Mouse (Mus musculus) limb, embryonic 12.5 days (tissue): ENCODE results near the gene Hist3h2a. TPM values are rescaled to one million over a fixed set of nuclear protein-coding genes. Genes with fewer than 3 reads are reported as not detected.

Experiments
- ATAC-seq: fragments of 200-750 bp; cut with Nextera tagmentation; 2 replicates; pipeline ENCODE4 v1.8.0; 2017; ENCODE audit warnings: low read depth, moderate TSS enrichment; ENCODE audit not compliant: insufficient number of reproducible peaks, insufficient read depth, low FRiP score, low TSS enrichment
- H3K27ac ChIP-seq: fragments of 300-500 bp; sonication (generic); 2 replicates; pipeline ENCODE4 v1.5.1; 2016; ENCODE audit warnings: mild to moderate bottlenecking, moderate library complexity
- H3K27me3 ChIP-seq: fragments of 300-500 bp; sonication (generic); 2 replicates; pipeline ENCODE4 v1.6.1; 2016; ENCODE audit warnings: mild to moderate bottlenecking, moderate library complexity
- H3K36me3 ChIP-seq: fragments of 300-500 bp; sonication (generic); 2 replicates; pipeline ENCODE4 v1.6.1; 2016; ENCODE audit warnings: mild to moderate bottlenecking, moderate library complexity
- H3K4me1 ChIP-seq: fragments of 300-500 bp; sonication (generic); replicated peaks from 2 replicates; pipeline ENCODE4 v1.6.1; 2016
- H3K4me2 ChIP-seq: fragments of 300-500 bp; sonication (generic); 2 replicates; pipeline ENCODE4 v1.6.1; 2016; ENCODE audit warnings: mild to moderate bottlenecking, moderate library complexity
- H3K4me3 ChIP-seq: fragments of 300-500 bp; sonication (generic); replicated peaks from 2 replicates; pipeline ENCODE4 v1.5.1; 2016; ENCODE audit warnings: mild to moderate bottlenecking
- H3K9ac ChIP-seq: fragments of 300-500 bp; sonication (generic); replicated peaks from 2 replicates; pipeline ENCODE4 v1.6.1; 2016; ENCODE audit warnings: mild to moderate bottlenecking, moderate library complexity
- H3K9me3 ChIP-seq: fragments of 300-500 bp; sonication (generic); 2 replicates; pipeline ENCODE4 v1.6.1; 2016; ENCODE audit warnings: mild to moderate bottlenecking, moderate library complexity
- WGBS: fragments of 180-500 bp; shearing (Covaris S2); methylation state at CpG from one replicate; pipeline ENCODE4 v1.1.7; 2016; 5-methylcytosine and 5-hydroxymethylcytosine counted together
- polyA plus RNA-seq: library from polyadenylated mRNA; unstranded; fragments of >200 nt; fragmentation: Nextera tagmentation; extraction: Ambion mirVana; gene quantifications from 2 replicates; pipeline ENCODE4 v1.2.1, GENCODE M21; 2016

Hist3h2a gene
- polyA plus RNA-seq, 1 experiment from 2014 or later, result 27.9 TPM

DNA sequence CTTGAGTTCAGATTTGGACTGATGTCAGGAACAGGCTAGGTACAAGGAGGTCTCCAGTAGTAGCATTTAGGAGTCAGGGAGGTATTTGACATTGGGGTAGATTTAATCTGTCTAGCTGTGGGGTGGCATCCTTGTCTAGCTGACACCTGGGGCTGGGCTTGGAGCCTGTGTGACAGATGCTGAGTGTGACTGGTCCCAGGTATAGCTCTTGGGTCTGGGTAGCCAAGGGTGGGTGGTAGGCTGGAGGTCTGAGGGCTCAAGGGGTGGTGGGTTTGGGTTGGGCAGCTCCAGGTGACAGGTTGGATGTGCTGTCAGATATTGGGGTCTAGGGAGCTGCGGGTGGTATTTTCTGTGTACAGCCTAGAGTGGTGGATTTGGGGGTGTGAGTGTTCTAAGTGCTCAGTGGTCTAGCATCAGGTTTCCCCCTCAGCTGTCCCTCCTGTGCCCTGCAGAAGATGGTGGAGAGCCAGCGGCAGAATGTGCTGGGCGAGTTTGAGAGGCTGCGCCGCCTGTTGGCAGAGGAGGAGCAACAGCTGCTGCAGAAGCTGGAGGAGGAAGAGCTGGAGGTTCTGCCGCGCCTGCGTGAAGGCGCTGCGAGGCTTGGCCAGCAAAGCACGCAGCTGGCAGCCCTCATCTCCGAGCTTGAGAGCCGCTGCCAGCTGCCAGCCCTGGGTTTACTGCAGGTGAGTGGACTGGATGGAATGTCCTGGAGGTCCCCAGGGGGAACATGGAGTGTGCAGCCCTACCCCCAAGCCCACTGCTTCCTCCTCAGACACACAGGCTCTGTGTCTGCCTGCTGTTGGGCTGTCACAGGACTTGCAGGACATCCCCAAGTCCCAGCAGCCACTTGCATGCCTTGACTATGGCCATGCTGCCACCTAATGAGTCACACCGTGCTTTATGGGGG, 27.3 kb downstream of the Hist3h2a start:
- H3K4me3 ChIP-seq, result no peak overlapping the region
- no peak overlapping the region for H3K9ac ChIP-seq
- no peaks in the 10 kb centered on the region for H3K27me3 ChIP-seq
- no peak overlapping the region for H3K4me2 ChIP-seq
- H3K9me3 ChIP-seq, result no peaks in the 10 kb centered on the region
- ATAC-seq, result no peak
- 55% methylated on average over 14 of the region's 14 CpGs for WGBS
- peaks cover 35% of the 10 kb centered on the region for H3K4me1 ChIP-seq
- H3K36me3 ChIP-seq, result peaks cover 47% of the 10 kb centered on the region
- H3K27ac ChIP-seq, result no peak overlapping the region

DNA sequence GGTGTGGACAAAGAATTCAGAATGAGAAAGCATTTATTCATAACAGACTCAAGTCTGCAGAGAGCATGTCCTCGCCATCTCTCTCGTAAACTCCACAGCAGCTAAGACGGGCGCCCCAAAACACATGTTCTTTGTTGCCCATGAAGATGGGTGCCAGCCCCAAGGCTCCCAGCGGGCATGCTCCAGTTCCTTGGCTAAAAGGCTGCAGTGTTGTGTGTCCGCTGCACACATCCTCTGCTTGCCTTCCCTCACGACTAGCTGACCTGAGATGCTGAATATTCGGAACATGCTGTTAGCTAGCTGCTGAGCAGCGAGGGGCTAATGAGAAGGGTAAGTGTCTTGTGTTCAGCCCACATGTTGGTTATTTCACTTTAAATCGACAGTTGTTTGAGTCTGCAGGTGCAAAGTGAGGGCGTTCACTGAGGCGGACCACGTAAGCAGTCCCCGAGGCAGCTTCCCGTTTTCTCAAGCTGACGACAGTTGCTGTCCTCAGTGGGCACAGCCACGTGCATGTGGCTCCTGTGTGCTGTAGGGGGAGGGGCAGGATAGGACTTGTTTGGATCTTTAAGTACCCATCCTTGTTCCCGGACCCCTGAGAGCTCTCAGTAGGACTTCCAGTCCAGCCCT, 28.1 kb downstream of the Hist3h2a start:
- no peak overlapping the region for H3K9ac ChIP-seq
- no peak overlapping the region for H3K4me2 ChIP-seq
- no peak overlapping the region for H3K27ac ChIP-seq
- no peaks in the 10 kb centered on the region for H3K27me3 ChIP-seq
- H3K4me1 ChIP-seq, result peaks cover 31% of the 10 kb centered on the region
- peaks cover 55% of the 10 kb centered on the region for H3K36me3 ChIP-seq
- WGBS, result 91% methylated on average over 18 of the region's 18 CpGs
- no peaks in the 10 kb centered on the region for H3K9me3 ChIP-seq
- no peak for ATAC-seq
- H3K4me3 ChIP-seq, result no peak overlapping the region

DNA sequence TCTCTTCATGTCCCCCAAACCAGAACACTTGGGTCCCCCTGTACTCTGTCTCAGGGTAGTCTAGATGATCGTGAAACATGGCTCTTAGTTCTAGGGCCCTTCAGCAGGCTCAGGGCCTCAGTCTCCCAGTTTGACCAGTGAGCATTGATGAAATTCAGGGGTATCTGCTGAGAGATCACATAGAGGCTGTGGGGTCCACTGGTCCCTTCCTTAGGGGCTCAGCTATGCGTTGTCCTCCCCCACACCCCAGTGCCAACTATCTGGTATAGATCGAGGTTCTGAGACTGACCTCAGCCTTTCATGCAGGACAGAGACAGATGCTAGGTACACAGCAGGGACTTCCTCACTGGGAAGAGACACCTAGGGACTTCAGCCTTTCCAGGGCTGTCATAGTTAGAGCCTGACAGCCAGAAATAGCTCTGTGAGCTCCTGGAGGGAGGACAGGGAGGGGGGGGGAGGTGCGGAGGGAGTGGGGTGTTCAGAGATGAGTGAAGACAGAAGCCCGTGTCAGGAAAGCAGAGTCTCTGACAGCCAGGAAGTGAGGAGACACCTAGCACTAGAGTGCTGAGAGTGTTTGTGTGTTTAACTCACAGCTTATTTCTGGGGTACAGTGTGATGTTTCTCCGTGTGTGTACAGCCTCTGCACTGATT, 29.3 kb downstream of the Hist3h2a start:
- no peak for ATAC-seq
- no peak overlapping the region for H3K27ac ChIP-seq
- no peaks in the 10 kb centered on the region for H3K27me3 ChIP-seq
- H3K4me2 ChIP-seq, result no peak overlapping the region
- no peak overlapping the region for H3K4me3 ChIP-seq
- H3K36me3 ChIP-seq, result peaks cover 68% of the 10 kb centered on the region
- peaks cover 28% of the 10 kb centered on the region for H3K4me1 ChIP-seq
- H3K9ac ChIP-seq, result no peak overlapping the region
- H3K9me3 ChIP-seq, result no peaks in the 10 kb centered on the region
- 90% methylated on average over 6 of the region's 6 CpGs for WGBS

DNA sequence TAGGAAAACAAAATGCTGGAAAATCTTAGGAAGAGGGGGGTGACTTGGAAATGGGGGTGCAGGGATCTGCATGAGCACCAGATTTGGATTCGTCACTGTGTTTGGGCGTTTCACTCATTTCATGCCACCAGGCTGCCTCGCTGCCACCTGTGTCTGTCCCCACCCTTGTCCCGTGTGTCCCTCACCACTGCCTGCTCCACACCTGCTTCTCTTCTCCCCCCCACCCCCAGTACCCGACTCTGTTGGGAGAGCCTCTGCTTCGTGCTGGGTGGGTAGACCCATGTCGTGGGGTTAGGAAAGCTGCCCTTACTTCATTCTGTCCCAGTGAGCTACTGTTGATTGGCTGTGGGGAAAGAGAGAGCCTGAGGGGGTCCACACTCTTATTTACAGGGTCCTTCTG, 30.2 kb downstream of the Hist3h2a start:
- WGBS, result 93% methylated on average over 7 of the region's 7 CpGs
- Histone ChIP-seq H3K9ac (no peak overlapping the region), H3K36me3 (peaks cover 76% of the 10 kb centered on the region), H3K4me1 (peaks cover 20% of the 10 kb centered on the region), H3K9me3 (no peaks in the 10 kb centered on the region), H3K27ac (no peak overlapping the region), H3K27me3 (no peaks in the 10 kb centered on the region), H3K4me2 (no peak overlapping the region), H3K4me3 (no peak overlapping the region)
- no peak for ATAC-seq

DNA sequence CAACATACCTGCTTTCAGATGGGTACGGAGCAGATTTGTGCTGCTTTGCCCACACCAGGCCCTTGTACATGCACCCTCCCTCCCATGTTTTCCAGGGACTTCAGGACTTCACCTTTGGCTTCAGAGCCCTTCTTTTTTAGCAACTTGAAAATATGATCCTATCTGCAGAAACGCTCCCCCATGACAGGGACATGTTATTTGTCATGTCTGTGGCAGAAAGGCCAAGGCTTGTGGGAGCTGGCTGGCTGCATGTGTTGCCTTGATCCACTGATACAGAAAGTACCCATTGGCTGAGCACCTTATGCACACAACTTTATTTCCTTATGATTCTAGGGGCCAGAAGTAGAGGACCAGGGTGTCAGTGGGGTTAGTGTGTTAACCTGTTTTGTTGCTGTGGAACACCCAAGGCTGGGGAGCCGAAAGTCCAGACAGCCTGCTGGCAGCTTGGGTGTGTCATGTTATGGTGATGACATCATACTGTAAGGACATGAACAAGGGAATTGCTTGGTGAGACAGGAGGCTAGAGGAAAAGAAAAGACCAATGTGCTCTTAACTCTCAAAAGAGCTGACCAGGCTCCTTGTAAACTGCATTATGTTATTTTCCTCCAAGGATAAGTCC, 30.9 kb downstream of the Hist3h2a start:
- H3K9ac ChIP-seq, result no peak overlapping the region
- H3K9me3 ChIP-seq, result no peaks in the 10 kb centered on the region
- H3K4me2 ChIP-seq, result no peak overlapping the region
- no peak overlapping the region for H3K27ac ChIP-seq
- H3K4me3 ChIP-seq, result no peak overlapping the region
- H3K36me3 ChIP-seq, result peaks cover 84% of the 10 kb centered on the region
- peaks cover 12% of the 10 kb centered on the region; the same call in 1 of the 2 replicates for H3K4me1 ChIP-seq
- 93% methylated on average over 3 of the region's 3 CpGs for WGBS
- no peaks in the 10 kb centered on the region for H3K27me3 ChIP-seq
- ATAC-seq, result no peak

DNA sequence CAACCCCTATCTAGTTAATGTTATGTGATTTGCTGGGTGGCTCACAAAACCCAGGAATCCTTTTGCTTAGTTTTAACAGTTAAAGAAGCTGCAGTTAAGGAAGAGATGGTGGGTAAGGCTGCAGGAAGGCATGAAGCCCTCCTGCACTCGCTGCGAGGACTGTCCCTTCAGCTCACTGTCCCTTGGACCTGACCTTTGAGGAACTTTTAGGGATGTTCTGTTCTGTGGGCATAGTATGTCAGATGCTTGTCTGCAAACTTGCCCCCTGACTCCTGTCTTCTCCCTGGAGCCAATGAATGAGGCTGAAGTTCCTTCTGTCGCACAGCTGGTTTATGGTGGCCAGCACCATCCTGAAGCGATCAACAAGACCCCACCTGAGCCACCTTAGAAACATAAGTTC, 34.7 kb downstream of the Hist3h2a start:
- 91% methylated on average over 4 of the region's 4 CpGs for WGBS
- Histone ChIP-seq H3K4me3 (no peak overlapping the region), H3K9me3 (no peaks in the 10 kb centered on the region), H3K4me1 (peaks cover 3% of the 10 kb centered on the region; the same call in 1 of the 2 replicates), H3K9ac (no peak overlapping the region), H3K27me3 (peaks cover 21% of the 10 kb centered on the region), H3K36me3 (peaks cover 71% of the 10 kb centered on the region), H3K4me2 (no peak overlapping the region), H3K27ac (no peak overlapping the region)
- ATAC-seq, result no peak

DNA sequence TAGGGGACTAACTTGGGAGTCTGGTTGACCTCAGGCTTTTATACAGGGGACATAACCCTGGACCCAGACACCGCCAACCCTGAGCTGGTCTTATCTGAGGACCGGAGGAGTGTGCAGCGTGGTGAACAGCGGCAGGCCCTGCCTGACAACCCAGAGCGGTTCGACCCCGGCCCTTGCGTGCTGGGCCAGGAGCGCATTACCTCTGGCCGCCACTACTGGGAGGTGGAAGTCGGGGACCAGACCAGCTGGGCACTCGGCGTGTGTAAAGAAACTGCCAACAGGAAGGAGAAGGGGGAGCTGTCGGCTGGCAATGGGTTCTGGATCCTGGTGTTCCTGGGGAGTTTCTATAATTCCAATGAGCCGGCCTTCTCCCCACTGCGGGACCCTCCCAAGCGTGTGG, 35.7 kb downstream of the Hist3h2a start:
- Histone ChIP-seq H3K36me3 (peaks cover 61% of the 10 kb centered on the region), H3K4me2 (no peak overlapping the region), H3K9me3 (no peaks in the 10 kb centered on the region), H3K27ac (no peak overlapping the region), H3K4me1 (peaks cover 11% of the 10 kb centered on the region), H3K27me3 (peaks cover 31% of the 10 kb centered on the region), H3K9ac (no peak overlapping the region), H3K4me3 (no peak overlapping the region)
- WGBS, result 85% methylated on average over 17 of the region's 17 CpGs
- ATAC-seq, result no peak

DNA sequence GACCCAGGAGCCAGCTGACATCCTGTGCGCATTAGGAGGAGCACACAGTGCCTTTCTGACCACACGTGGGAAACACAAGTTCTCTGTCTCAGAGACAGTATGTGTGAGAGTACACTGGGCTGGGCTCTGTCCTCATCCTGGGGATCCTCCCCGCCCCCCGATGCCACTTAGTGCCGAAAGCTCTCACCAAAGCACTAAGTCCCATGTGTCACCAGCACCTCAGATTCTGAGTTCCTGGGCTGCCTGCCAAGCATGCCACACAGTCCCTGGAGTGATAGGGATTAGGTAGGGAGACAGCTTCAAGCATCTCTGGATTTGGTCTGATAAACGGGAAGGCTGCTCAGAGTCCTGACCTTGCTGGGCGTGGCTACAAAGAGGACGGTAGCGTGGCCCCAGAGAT, 36.3 kb downstream of the Hist3h2a start:
- Histone ChIP-seq H3K36me3 (peaks cover 55% of the 10 kb centered on the region), H3K9ac (no peak overlapping the region), H3K9me3 (no peaks in the 10 kb centered on the region), H3K27ac (no peak overlapping the region), H3K4me3 (no peak overlapping the region), H3K4me1 (peaks cover 11% of the 10 kb centered on the region), H3K27me3 (peaks cover 38% of the 10 kb centered on the region), H3K4me2 (no peak overlapping the region)
- 81% methylated on average over 9 of the region's 9 CpGs for WGBS
- no peak for ATAC-seq

DNA sequence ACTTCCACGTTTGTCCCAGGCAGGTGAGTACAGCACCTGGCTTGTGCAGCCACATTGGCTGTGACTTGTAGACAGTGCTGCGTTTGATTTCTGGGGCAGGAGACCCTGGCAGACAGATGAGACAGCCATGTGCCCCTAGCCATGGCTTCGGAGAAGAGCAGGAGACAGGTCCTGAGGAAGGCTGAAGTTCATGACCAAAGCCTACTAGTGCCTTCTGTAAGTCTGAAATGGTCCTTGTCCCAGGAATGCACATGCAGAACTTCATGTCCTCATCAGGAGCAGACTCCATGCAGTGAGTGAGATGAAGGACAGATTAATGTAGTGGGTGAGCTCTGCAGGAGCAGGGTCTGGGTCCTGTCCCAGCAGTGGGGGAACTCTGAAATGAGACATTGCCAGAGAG, 37.4 kb downstream of the Hist3h2a start:
- no peak overlapping the region for H3K4me2 ChIP-seq
- no peak overlapping the region for H3K4me3 ChIP-seq
- peaks cover 43% of the 10 kb centered on the region for H3K27me3 ChIP-seq
- no peak for ATAC-seq
- WGBS, result 84% methylated on average over 3 of the region's 3 CpGs
- H3K4me1 ChIP-seq, result peaks cover 11% of the 10 kb centered on the region
- H3K9me3 ChIP-seq, result no peaks in the 10 kb centered on the region
- no peak overlapping the region for H3K9ac ChIP-seq
- no peak overlapping the region for H3K27ac ChIP-seq
- peaks cover 43% of the 10 kb centered on the region for H3K36me3 ChIP-seq

DNA sequence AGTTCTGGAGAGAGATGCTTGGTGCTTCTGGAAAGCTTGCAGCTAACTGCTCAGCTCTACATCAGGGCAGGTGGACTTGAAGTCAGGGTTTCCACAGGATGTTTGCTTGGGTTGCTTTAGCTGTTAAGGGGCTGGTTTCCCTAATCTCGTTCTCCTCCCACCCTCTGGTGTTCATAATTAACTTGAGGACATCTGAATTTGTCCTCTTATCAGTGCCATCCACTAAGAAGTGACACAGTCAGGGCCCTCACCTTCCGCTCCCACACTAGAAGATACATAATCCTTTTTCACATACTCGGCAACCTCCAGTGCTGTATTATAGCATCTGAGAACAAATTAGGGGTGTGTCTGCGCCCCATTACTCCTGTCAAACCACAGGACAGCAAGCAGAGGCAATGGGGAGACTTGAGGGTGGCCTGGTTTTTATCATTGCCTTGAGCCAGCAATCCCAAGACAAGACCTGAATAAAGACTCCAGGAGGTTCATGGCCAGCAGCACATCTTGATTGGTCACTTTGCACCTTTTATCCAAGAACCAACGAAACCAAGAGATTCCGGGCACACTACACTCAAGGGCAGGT, 38.7 kb downstream of the Hist3h2a start:
- H3K36me3 ChIP-seq, result peaks cover 31% of the 10 kb centered on the region
- ATAC-seq, result no peak
- 73% methylated on average over 6 of the region's 6 CpGs for WGBS
- no peak overlapping the region for H3K4me2 ChIP-seq
- peaks cover 43% of the 10 kb centered on the region for H3K27me3 ChIP-seq
- H3K27ac ChIP-seq, result no peak overlapping the region
- H3K4me3 ChIP-seq, result no peak overlapping the region
- H3K9ac ChIP-seq, result no peak overlapping the region
- H3K4me1 ChIP-seq, result peaks cover 11% of the 10 kb centered on the region
- no peaks in the 10 kb centered on the region for H3K9me3 ChIP-seq
